Mouse (Mus musculus) CH12.LX (cell line): ENCODE results near the gene Ick.

ENCODE experiments used
- CTCF ChIP-seq, 2 experiments: IDR thresholded peaks in 1 of 2; conservative IDR thresholded peaks in 1 of 2; 2 replicates each; pipeline ENCODE4 v1.5.1; 2011 to 2012; ENCODE audit warnings: low read depth in 2 of 2, low read length in 2 of 2, improper control_type of control experiment in 1 of 2, inconsistent platforms in 1 of 2, mild to moderate bottlenecking in 1 of 2, moderate library complexity in 1 of 2
- EP300 ChIP-seq: IDR thresholded peaks from 2 replicates; pipeline ENCODE4 v1.6.1; 2011; ENCODE audit warnings: low read length, improper control_type of control experiment
- POLR2A ChIP-seq: IDR thresholded peaks from 2 replicates; pipeline ENCODE4 v1.6.1; 2011; ENCODE audit warnings: low read depth, mild to moderate bottlenecking, improper control_type of control experiment, low read length
- TCF12 ChIP-seq: IDR thresholded peaks from 2 replicates; pipeline ENCODE4 v1.6.1; 2014; ENCODE audit warnings: low read depth, mild to moderate bottlenecking, inconsistent platforms, low read length, improper control_type of control experiment

DNA sequence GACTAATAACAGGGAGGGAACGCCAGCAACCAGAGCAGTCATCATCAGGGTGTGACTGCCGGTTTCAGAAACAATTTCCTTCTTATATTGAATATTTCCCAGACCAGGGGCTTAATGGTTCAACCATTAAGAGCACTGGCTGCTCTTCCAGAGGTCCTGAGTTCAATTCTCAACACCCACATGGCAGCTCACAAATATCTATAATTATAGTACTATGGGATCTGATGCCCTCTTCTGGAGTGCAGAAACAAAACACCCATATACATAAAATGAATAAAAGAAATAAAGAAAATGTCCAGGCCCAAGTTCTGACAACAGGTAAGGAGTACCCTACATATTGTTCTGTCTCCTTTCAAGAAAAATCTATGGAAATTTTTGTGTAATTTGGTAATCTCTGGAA is 70.1 kb downstream of the Ick start:
- TF ChIP-seq POLR2A (no peak), CTCF (conservative IDR thresholded peaks at IDR 0.05 in 1 of 2, IDR thresholded peaks at IDR 0.05 in 1 of 2; ENCODE audit: low read depth in 2 of 2, low read length in 2 of 2) (peak in 1 of 2 experiments; percentile 17; a peak in 1 of 4 replicates), EP300 (no peak), TCF12 (no peak)
